Mouse (Mus musculus): Measurements from ENCODE around the gene Mgst2. TPM values are rescaled to one million over a fixed set of nuclear protein-coding genes. Genes with fewer than 3 reads are reported as not detected.

The Mgst2 gene
- polyA plus RNA-seq, 1 experiment: 1.8 TPM

GRCm38 (mm10) chr3:51694576-51694975, 34.4 kb downstream of the Mgst2 start:
- no peak overlapping the region for H3K4me3 ChIP-seq (ENCODE audit: insufficient read depth, low read length)
- TF ChIP-seq CTCF (IDR thresholded peaks at IDR 0.05; ENCODE audit: borderline replicate concordance, insufficient read depth, low read length) (no peak), POLR2A (IDR thresholded peaks at IDR 0.05; ENCODE audit: low read depth, low read length) (no peak)
- 0 out of 2 replicates have a peak, but pooled peaks cover under 1% of the 10 kb centered on the region for H3K4me1 ChIP-seq (ENCODE audit: control insufficient read depth, insufficient read depth, low read length)
- no peak overlapping the region for H3K27ac ChIP-seq (ENCODE audit: insufficient read depth, low read length)

GRCm38 (mm10) chr3:51695713-51696112, 35.6 kb downstream of the Mgst2 start:
- no peak overlapping the region for H3K4me3 ChIP-seq (ENCODE audit: insufficient read depth, low read length)
- 0 out of 2 replicates have a peak, but pooled peaks cover 2% of the 10 kb centered on the region for H3K4me1 ChIP-seq (ENCODE audit: control insufficient read depth, insufficient read depth, low read length)
- TF ChIP-seq CTCF (IDR thresholded peaks at IDR 0.05; ENCODE audit: borderline replicate concordance, insufficient read depth, low read length): no peak
- no peak overlapping the region for H3K27ac ChIP-seq (ENCODE audit: insufficient read depth, low read length)

DNA sequence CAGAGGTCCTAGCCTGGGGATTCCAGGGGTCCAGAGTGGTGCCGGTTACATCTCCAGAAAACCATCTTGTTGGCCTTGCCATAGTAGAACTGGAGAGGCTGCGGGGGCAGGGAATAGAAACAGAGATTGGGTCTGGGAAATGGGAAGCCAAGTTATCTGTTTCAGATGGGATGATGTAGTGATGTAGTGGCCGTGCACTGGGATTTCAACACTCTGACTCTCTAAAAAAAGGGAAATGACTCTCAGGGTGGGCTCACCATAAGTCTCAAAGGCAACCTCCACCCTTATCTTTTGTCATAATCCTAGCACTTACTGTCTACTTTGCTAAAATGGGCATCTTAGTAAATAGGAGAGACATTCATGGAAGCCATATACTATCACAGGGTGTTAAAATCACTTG, 37.8 kb downstream of the Mgst2 start:
- TF ChIP-seq CTCF (IDR thresholded peaks at IDR 0.05; ENCODE audit: borderline replicate concordance, insufficient read depth, low read length): no peak
- no peak for TF ChIP-seq POLR2A (IDR thresholded peaks at IDR 0.05; ENCODE audit: low read depth, low read length)
- H3K27ac ChIP-seq (ENCODE audit: insufficient read depth, low read length): no peak overlapping the region
- H3K4me3 ChIP-seq (ENCODE audit: insufficient read depth, low read length): no peak overlapping the region
- 0 out of 2 replicates have a peak, but pooled peaks cover 2% of the 10 kb centered on the region for H3K4me1 ChIP-seq (ENCODE audit: control insufficient read depth, insufficient read depth, low read length)

GRCm38 (mm10) chr3:51700123-51700522, 40.0 kb downstream of the Mgst2 start:
- Histone ChIP-seq H3K4me3 (ENCODE audit: insufficient read depth, low read length) (no peak overlapping the region), H3K27ac (ENCODE audit: insufficient read depth, low read length) (no peak overlapping the region), H3K4me1 (ENCODE audit: control insufficient read depth, insufficient read depth, low read length) (0 out of 2 replicates have a peak, but pooled peaks cover 2% of the 10 kb centered on the region)
- no peak for TF ChIP-seq CTCF (IDR thresholded peaks at IDR 0.05; ENCODE audit: borderline replicate concordance, insufficient read depth, low read length)
- TF ChIP-seq POLR2A (IDR thresholded peaks at IDR 0.05; ENCODE audit: low read depth, low read length): no peak

DNA sequence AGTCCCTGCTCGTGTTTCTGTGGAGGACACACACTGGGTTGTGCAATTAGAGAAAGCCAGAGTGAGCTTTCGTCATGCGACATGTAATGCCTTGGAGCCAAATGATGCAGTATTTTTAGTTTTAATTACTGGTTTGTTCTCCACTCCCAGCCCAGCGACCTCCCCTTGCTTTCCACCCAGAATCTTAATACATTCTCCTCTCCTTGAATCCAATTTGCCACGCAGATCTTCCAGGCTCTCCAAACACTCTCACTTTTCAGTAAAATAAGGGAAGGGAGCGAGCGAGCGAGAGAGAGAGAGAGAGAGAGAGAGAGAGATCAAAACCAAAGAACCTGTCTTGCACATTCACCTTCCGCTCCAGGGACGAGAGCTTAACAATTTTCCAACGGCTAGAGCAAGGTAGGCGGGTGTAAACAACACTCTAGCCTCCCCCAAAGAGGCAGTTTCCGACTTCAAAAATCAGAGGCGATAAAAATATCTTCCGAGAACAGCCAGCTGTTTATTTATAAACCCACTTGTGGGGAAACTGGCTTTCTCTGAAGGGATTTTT, 40.6 kb downstream of the Mgst2 start:
- Histone ChIP-seq H3K4me3 (ENCODE audit: insufficient read depth, low read length) (no peak overlapping the region), H3K27ac (ENCODE audit: insufficient read depth, low read length) (no peak overlapping the region), H3K4me1 (ENCODE audit: control insufficient read depth, insufficient read depth, low read length) (0 out of 2 replicates have a peak, but pooled peaks cover 2% of the 10 kb centered on the region)
- TF ChIP-seq CTCF (IDR thresholded peaks at IDR 0.05; ENCODE audit: borderline replicate concordance, insufficient read depth, low read length) (no peak), POLR2A (IDR thresholded peaks at IDR 0.05; ENCODE audit: low read depth, low read length) (no peak)

- H3K4me3 ChIP-seq (ENCODE audit: insufficient read depth, low read length): peak overlapping the region; percentile 19
- 0 out of 2 replicates have a peak, but pooled peaks cover 2% of the 10 kb centered on the region for H3K4me1 ChIP-seq (ENCODE audit: control insufficient read depth, insufficient read depth, low read length)
- H3K27ac ChIP-seq (ENCODE audit: insufficient read depth, low read length): no peak overlapping the region
- no peak for TF ChIP-seq POLR2A (IDR thresholded peaks at IDR 0.05; ENCODE audit: low read depth, low read length)
- TF ChIP-seq CTCF (IDR thresholded peaks at IDR 0.05; ENCODE audit: borderline replicate concordance, insufficient read depth, low read length): peak; percentile 74
These were observed 41.2 kb downstream of the Mgst2 start for GRCm38 (mm10) chr3:51701281-51701751.

DNA sequence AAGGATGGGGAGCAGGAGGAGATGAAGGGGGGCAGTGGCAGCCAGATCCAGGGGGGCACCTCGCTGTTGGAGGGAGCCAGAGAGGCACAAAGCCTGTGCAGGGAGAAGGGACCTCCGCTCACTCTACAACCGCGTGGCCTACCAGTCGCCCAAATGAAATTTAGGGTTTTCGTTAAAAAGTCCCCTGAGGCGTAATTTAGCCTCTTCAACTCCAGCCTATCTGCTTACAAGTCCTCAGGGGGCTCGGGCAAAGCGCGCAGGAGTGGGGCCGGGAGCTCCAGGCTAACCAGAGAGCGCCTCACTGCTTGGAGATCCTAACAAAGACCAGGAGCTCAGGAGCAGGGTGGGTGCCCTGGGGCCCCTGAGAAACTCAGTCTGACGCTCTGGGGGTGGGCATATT, 41.8 kb downstream of the Mgst2 start:
- Histone ChIP-seq H3K4me3 (ENCODE audit: insufficient read depth, low read length) (no peak overlapping the region), H3K4me1 (ENCODE audit: control insufficient read depth, insufficient read depth, low read length) (0 out of 2 replicates have a peak, but pooled peaks cover 2% of the 10 kb centered on the region), H3K27ac (ENCODE audit: insufficient read depth, low read length) (no peak overlapping the region)
- TF ChIP-seq CTCF (IDR thresholded peaks at IDR 0.05; ENCODE audit: borderline replicate concordance, insufficient read depth, low read length) (no peak), POLR2A (IDR thresholded peaks at IDR 0.05; ENCODE audit: low read depth, low read length) (no peak)

DNA sequence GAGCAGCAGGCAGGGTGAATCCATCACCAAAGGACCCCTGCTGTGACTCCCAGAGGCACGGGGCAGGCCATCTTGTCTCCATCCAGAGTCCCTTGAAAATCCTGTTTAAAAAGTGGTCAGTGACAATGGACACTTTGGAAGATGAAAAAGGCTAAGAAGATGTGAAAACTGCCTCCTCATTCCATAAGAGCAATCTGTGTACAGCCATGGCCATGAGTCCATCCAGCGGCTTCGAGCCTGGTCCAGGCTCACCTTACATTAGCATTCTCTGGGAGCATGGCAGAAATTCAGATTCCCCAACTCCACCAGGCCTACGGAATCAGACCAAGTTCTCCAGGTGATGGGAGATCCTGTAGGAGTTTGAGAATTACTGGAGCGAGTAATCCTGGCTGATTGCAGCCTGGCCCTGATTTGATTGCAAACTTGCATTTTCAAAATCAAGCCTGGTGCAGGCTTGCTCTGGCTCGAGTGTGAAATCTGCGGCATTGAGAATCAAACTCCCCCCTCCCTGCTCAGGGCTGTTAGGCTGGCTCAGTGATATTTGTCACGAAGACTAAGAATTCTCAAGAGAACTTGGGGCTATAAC, 42.6 kb downstream of the Mgst2 start:
- TF ChIP-seq CTCF (IDR thresholded peaks at IDR 0.05; ENCODE audit: borderline replicate concordance, insufficient read depth, low read length) (no peak), POLR2A (IDR thresholded peaks at IDR 0.05; ENCODE audit: low read depth, low read length) (no peak)
- H3K27ac ChIP-seq (ENCODE audit: insufficient read depth, low read length): no peak overlapping the region
- 0 out of 2 replicates have a peak, but pooled peaks cover 2% of the 10 kb centered on the region for H3K4me1 ChIP-seq (ENCODE audit: control insufficient read depth, insufficient read depth, low read length)
- no peak overlapping the region for H3K4me3 ChIP-seq (ENCODE audit: insufficient read depth, low read length)

DNA sequence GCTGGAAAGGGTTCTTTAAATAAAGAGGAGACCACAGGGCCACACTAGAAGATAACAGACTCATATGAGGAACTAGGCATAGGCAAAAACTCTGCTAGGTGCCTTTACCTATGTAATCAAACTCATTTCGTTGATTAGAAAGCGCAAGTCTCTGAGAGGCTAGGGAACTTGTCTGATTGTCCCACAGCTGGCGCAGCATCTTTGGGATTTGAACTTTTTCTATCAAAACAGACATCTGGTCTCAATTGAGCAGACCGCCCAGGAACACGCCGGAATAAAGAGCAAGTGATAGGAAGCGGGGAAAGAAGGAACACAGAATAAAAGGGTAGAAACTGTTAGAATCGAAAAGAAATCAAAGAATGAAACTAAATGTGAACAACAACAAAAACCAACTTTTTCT, 43.3 kb downstream of the Mgst2 start:
- Histone ChIP-seq H3K4me3 (ENCODE audit: insufficient read depth, low read length) (no peak overlapping the region), H3K27ac (ENCODE audit: insufficient read depth, low read length) (no peak overlapping the region), H3K4me1 (ENCODE audit: control insufficient read depth, insufficient read depth, low read length) (0 out of 2 replicates have a peak, but pooled peaks cover 2% of the 10 kb centered on the region)
- TF ChIP-seq CTCF (IDR thresholded peaks at IDR 0.05; ENCODE audit: borderline replicate concordance, insufficient read depth, low read length) (no peak), POLR2A (IDR thresholded peaks at IDR 0.05; ENCODE audit: low read depth, low read length) (no peak)

- TF ChIP-seq CTCF (IDR thresholded peaks at IDR 0.05; ENCODE audit: borderline replicate concordance, insufficient read depth, low read length) (peak; percentile 29; the same call in 1 of the 2 replicates), POLR2A (IDR thresholded peaks at IDR 0.05; ENCODE audit: low read depth, low read length) (no peak)
- Histone ChIP-seq H3K4me1 (ENCODE audit: control insufficient read depth, insufficient read depth, low read length) (no peaks in the 10 kb centered on the region), H3K27ac (ENCODE audit: insufficient read depth, low read length) (no peak overlapping the region), H3K4me3 (ENCODE audit: insufficient read depth, low read length) (no peak overlapping the region)
These were observed 45.1 kb downstream of the Mgst2 start for GRCm38 (mm10) chr3:51705220-51705619.
